In genomic region chr16:4592909-4593875, GRCm38 (mm10) we compare ENCODE assay signal across 8 mouse cellular contexts. TPM values are rescaled to one million over a fixed set of nuclear protein-coding genes. Genes with fewer than 3 reads are reported as not detected.
DNase-seq lines count a peak whose midpoint lies in the region; ATAC-seq and TF ChIP-seq lines count a peak whose summit lies in the region.

No protein-coding gene starts in this region.

- WGBS in hindbrain, embryonic 13.5 days = 12% methylated on average over 32 of the region's 32 CpGs
- 16% methylated on average over 32 of the region's 32 CpGs for WGBS in limb, embryonic 10.5 days
- 16% methylated on average over 32 of the region's 32 CpGs for WGBS in midbrain, embryonic 11.5 days

- H3K4me1 ChIP-seq in megakaryocyte, embryonic 14.5 days = peaks cover 36% of the 10 kb centered on the region
- peaks cover 7% of the 10 kb centered on the region; the same call in 1 of the 2 replicates for H3K4me1 ChIP-seq in embryonic fibroblast, embryonic 13.5 days (ENCODE audit: control insufficient read depth, insufficient read depth, low read length)
- H3K4me1 ChIP-seq in hindbrain, embryonic 13.5 days (replicated peaks) = peaks cover 56% of the 10 kb centered on the region
- H3K4me1 ChIP-seq in limb, embryonic 10.5 days = peaks cover 56% of the 10 kb centered on the region
- peaks cover 42% of the 10 kb centered on the region for H3K4me1 ChIP-seq in midbrain, embryonic 11.5 days (ENCODE audit: control insufficient read depth, insufficient read depth, low read length)

- TF ChIP-seq POLR2A in embryonic fibroblast, embryonic 13.5 days (IDR thresholded peaks at IDR 0.05; ENCODE audit: low read depth, low read length) = no peak

- peak overlapping the region; percentile 97 for H3K4me2 ChIP-seq in hindbrain, embryonic 13.5 days
- peak overlapping the region; percentile 83 for H3K4me2 ChIP-seq in midbrain, embryonic 11.5 days

- no peaks in the 10 kb centered on the region for H3K9me3 ChIP-seq in megakaryocyte, embryonic 14.5 days
- no peaks in the 10 kb centered on the region for H3K9me3 ChIP-seq in hindbrain, embryonic 13.5 days
- H3K9me3 ChIP-seq in limb, embryonic 10.5 days (replicated peaks) = no peaks in the 10 kb centered on the region
- no peaks in the 10 kb centered on the region for H3K9me3 ChIP-seq in midbrain, embryonic 11.5 days (ENCODE audit: control insufficient read depth, low read length)

- H3K27me3 ChIP-seq in megakaryocyte, embryonic 14.5 days (replicated peaks) = peaks cover 55% of the 10 kb centered on the region
- H3K27me3 ChIP-seq in hindbrain, embryonic 13.5 days = no peaks in the 10 kb centered on the region
- H3K27me3 ChIP-seq in limb, embryonic 10.5 days (ENCODE audit: low read depth, poor library complexity, severe bottlenecking) = no peaks in the 10 kb centered on the region
- H3K27me3 ChIP-seq in midbrain, embryonic 11.5 days (ENCODE audit: control insufficient read depth, insufficient read depth, low read length) = no peaks in the 10 kb centered on the region

- no peak for TF ChIP-seq CTCF in embryonic fibroblast, embryonic 13.5 days (IDR thresholded peaks at IDR 0.05; ENCODE audit: borderline replicate concordance, insufficient read depth, low read length)

- H3K27ac ChIP-seq in embryonic fibroblast, embryonic 13.5 days (ENCODE audit: insufficient read depth, low read length) = peak overlapping the region; percentile 83
- H3K27ac ChIP-seq in hindbrain, embryonic 13.5 days = peak overlapping the region; percentile 96
- H3K27ac ChIP-seq in limb, embryonic 10.5 days = peak overlapping the region; percentile 99
- peak overlapping the region; percentile 95 for H3K27ac ChIP-seq in midbrain, embryonic 11.5 days (ENCODE audit: low read depth, low read length)

- peak; percentile 59 to 70 for DNase-seq in adrenal gland, postnatal 36 days
- DNase-seq in limb, embryonic 10.5 days (ENCODE audit: low spot score) = peak; percentile 58
- DNase-seq in midbrain, embryonic 11.5 days (ENCODE audit: low spot score, missing footprints) = peak; percentile 93
- peak; percentile 77 for DNase-seq in testis, postnatal 10 days (ENCODE audit: low spot score)

- H3K9ac ChIP-seq in hindbrain, embryonic 13.5 days = peak overlapping the region; percentile 96
- peak overlapping the region; percentile 97 for H3K9ac ChIP-seq in midbrain, embryonic 11.5 days (ENCODE audit: low read length)

- H3K36me3 ChIP-seq in megakaryocyte, embryonic 14.5 days (replicated peaks; ENCODE audit: low read length) = no peaks in the 10 kb centered on the region
- peaks cover 6% of the 10 kb centered on the region; the same call in 1 of the 2 replicates for H3K36me3 ChIP-seq in hindbrain, embryonic 13.5 days
- H3K36me3 ChIP-seq in limb, embryonic 10.5 days = peaks cover 20% of the 10 kb centered on the region
- no peaks in the 10 kb centered on the region; the same call in 1 of the 2 replicates for H3K36me3 ChIP-seq in midbrain, embryonic 11.5 days (ENCODE audit: control insufficient read depth, insufficient read depth, low read length)

- no peak for ATAC-seq in megakaryocyte, adult 5-6 weeks (ENCODE audit: poor library complexity, severe bottlenecking)
- ATAC-seq in hindbrain, embryonic 13.5 days (ENCODE audit: low FRiP score) = no peak
- no peak for ATAC-seq in midbrain, embryonic 11.5 days (ENCODE audit: low FRiP score)

- H3K4me3 ChIP-seq in megakaryocyte, embryonic 14.5 days (replicated peaks) = peak overlapping the region; percentile 91
- H3K4me3 ChIP-seq in embryonic fibroblast, embryonic 13.5 days (ENCODE audit: insufficient read depth, low read length) = peak overlapping the region; percentile 64
- peak overlapping the region; percentile 84 for H3K4me3 ChIP-seq in hindbrain, embryonic 13.5 days
- peak overlapping the region; percentile 97 for H3K4me3 ChIP-seq in limb, embryonic 10.5 days
- H3K4me3 ChIP-seq in midbrain, embryonic 11.5 days (ENCODE audit: low read depth, low read length) = peak overlapping the region; percentile 89

RNA-seq across cellular contexts. Expression of gene Glis2, which starts 1.3 kb away (rescaled TPM):
- 0.62 and 2.0 TPM in 2 replicates for polyA plus RNA-seq in megakaryocyte, embryonic 14.5 days (2012; ENCODE audit: insufficient read depth, low replicate concordance)
- total RNA-seq in megakaryocyte, adult 5-6 weeks (2015) = 0.80 TPM in 2 replicates
- total RNA-seq in megakaryocyte, adult 5-6 weeks (2017) = 0.28 and 0.51 TPM in 2 replicates
- 10 to 100 TPM; 19.9 to 20.1 TPM for total RNA-seq in adrenal gland, postnatal 36 days (2021)
- polyA plus RNA-seq in embryonic fibroblast, embryonic 13.5 days (2011; ENCODE audit: insufficient read length, low read depth, missing spikeins) = 52.2 and 64.0 TPM in 2 replicates
- 21.8 and 22.5 TPM in 2 replicates for polyA plus RNA-seq in hindbrain, embryonic 13.5 days (2015; fragmentation: Nextera tagmentation; extraction: Ambion mirVana)
- polyA plus RNA-seq in limb, embryonic 10.5 days (2016; fragmentation: Nextera tagmentation; extraction: Ambion mirVana) = 27.0 and 30.7 TPM in 2 replicates
- polyA plus RNA-seq in midbrain, embryonic 11.5 days (2014; fragmentation: Nextera tagmentation; extraction: Ambion mirVana) = 16.6 and 27.2 TPM in 2 replicates

RNA-seq across cellular contexts. Expression of gene Pam16, which starts 31.6 kb away (rescaled TPM):
- polyA plus RNA-seq in megakaryocyte, embryonic 14.5 days (2012; ENCODE audit: insufficient read depth, low replicate concordance) = 137 and 230 TPM in 2 replicates
- total RNA-seq in megakaryocyte, adult 5-6 weeks (2015) = 30.8 and 42.8 TPM in 2 replicates
- 18.1 and 24.3 TPM in 2 replicates for total RNA-seq in megakaryocyte, adult 5-6 weeks (2017)
- total RNA-seq in adrenal gland, postnatal 36 days (2021) = 100 to 1,000 TPM in 1 of 2 experiments, 10 to 100 TPM in 1; 95.3 to 109 TPM
- 30.5 and 33.1 TPM in 2 replicates for polyA plus RNA-seq in embryonic fibroblast, embryonic 13.5 days (2011; ENCODE audit: insufficient read length, low read depth, missing spikeins)
- 169 and 188 TPM in 2 replicates for polyA plus RNA-seq in hindbrain, embryonic 13.5 days (2015; fragmentation: Nextera tagmentation; extraction: Ambion mirVana)
- polyA plus RNA-seq in limb, embryonic 10.5 days (2016; fragmentation: Nextera tagmentation; extraction: Ambion mirVana) = 108 and 113 TPM in 2 replicates
- polyA plus RNA-seq in midbrain, embryonic 11.5 days (2014; fragmentation: Nextera tagmentation; extraction: Ambion mirVana) = 97.1 and 99.1 TPM in 2 replicates

RNA-seq across cellular contexts. Expression of gene Tfap4, which starts 33.5 kb away (rescaled TPM):
- polyA plus RNA-seq in megakaryocyte, embryonic 14.5 days (2012; ENCODE audit: insufficient read depth, low replicate concordance) = 27.6 and 46.2 TPM in 2 replicates
- total RNA-seq in megakaryocyte, adult 5-6 weeks (2015) = 10.1 and 11.1 TPM in 2 replicates
- total RNA-seq in megakaryocyte, adult 5-6 weeks (2017) = 12.6 and 12.8 TPM in 2 replicates
- total RNA-seq in adrenal gland, postnatal 36 days (2021) = 1 to 10 TPM; 3.2 to 7.9 TPM
- 3.4 and 6.9 TPM in 2 replicates for polyA plus RNA-seq in embryonic fibroblast, embryonic 13.5 days (2011; ENCODE audit: insufficient read length, low read depth, missing spikeins)
- polyA plus RNA-seq in hindbrain, embryonic 13.5 days (2015; fragmentation: Nextera tagmentation; extraction: Ambion mirVana) = 9.6 and 10.0 TPM in 2 replicates
- polyA plus RNA-seq in limb, embryonic 10.5 days (2016; fragmentation: Nextera tagmentation; extraction: Ambion mirVana) = 41.4 and 48.5 TPM in 2 replicates
- 18.2 and 18.9 TPM in 2 replicates for polyA plus RNA-seq in midbrain, embryonic 11.5 days (2014; fragmentation: Nextera tagmentation; extraction: Ambion mirVana)

RNA-seq across cellular contexts. Expression of gene Vasn, which starts 46.5 kb away (rescaled TPM):
- polyA plus RNA-seq in megakaryocyte, embryonic 14.5 days (2012; ENCODE audit: insufficient read depth, low replicate concordance) = 0.58 TPM in 1 of 2 replicates, not detected in the other
- not detected in 2 replicates for total RNA-seq in megakaryocyte, adult 5-6 weeks (2015)
- total RNA-seq in megakaryocyte, adult 5-6 weeks (2017) = 0.12 TPM in 1 of 2 replicates, not detected in the other
- 10 to 100 TPM in 1 of 2 experiments, 1 to 10 TPM in 1; 8.9 to 15.1 TPM for total RNA-seq in adrenal gland, postnatal 36 days (2021)
- polyA plus RNA-seq in embryonic fibroblast, embryonic 13.5 days (2011; ENCODE audit: insufficient read length, low read depth, missing spikeins) = 72.1 and 79.5 TPM in 2 replicates
- 6.3 and 7.3 TPM in 2 replicates for polyA plus RNA-seq in hindbrain, embryonic 13.5 days (2015; fragmentation: Nextera tagmentation; extraction: Ambion mirVana)
- 22.5 and 28.3 TPM in 2 replicates for polyA plus RNA-seq in limb, embryonic 10.5 days (2016; fragmentation: Nextera tagmentation; extraction: Ambion mirVana)
- polyA plus RNA-seq in midbrain, embryonic 11.5 days (2014; fragmentation: Nextera tagmentation; extraction: Ambion mirVana) = 6.1 and 7.0 TPM in 2 replicates

RNA-seq across cellular contexts. Expression of gene Dnaja3, which starts 46.6 kb away (rescaled TPM):
- polyA plus RNA-seq in megakaryocyte, embryonic 14.5 days (2012; ENCODE audit: insufficient read depth, low replicate concordance) = 3.1 and 5.3 TPM in 2 replicates
- 10.1 and 11.9 TPM in 2 replicates for total RNA-seq in megakaryocyte, adult 5-6 weeks (2015)
- total RNA-seq in megakaryocyte, adult 5-6 weeks (2017) = 26.1 and 27.8 TPM in 2 replicates
- total RNA-seq in adrenal gland, postnatal 36 days (2021) = 100 to 1,000 TPM; 118 to 143 TPM
- 39.7 and 47.6 TPM in 2 replicates for polyA plus RNA-seq in embryonic fibroblast, embryonic 13.5 days (2011; ENCODE audit: insufficient read length, low read depth, missing spikeins)
- polyA plus RNA-seq in hindbrain, embryonic 13.5 days (2015; fragmentation: Nextera tagmentation; extraction: Ambion mirVana) = 52.7 and 54.8 TPM in 2 replicates
- 64.1 and 70.2 TPM in 2 replicates for polyA plus RNA-seq in limb, embryonic 10.5 days (2016; fragmentation: Nextera tagmentation; extraction: Ambion mirVana)
- 53.4 and 57.0 TPM in 2 replicates for polyA plus RNA-seq in midbrain, embryonic 11.5 days (2014; fragmentation: Nextera tagmentation; extraction: Ambion mirVana)
